Mouse (Mus musculus): ENCODE measurements at regions not wholly inside any gene's neighbourhood (a gene's known extent, or its start where the extent isn't known, plus 50 kb on each side); places are given as distances from the start of the nearest gene placed in this dataset.
"Not testable (repeated sequence)": the region's sequence is repeated elsewhere in the genome, so short reads cannot be mapped to it uniquely, and the experiment has no call there.

GRCm38 (mm10) chr6:31011407-31012020 is 52.6 kb upstream of the Klf14 start:
- no peak for DNase-seq (ENCODE audit: low spot score)

GRCm38 (mm10) chr6:31016566-31016965 is 57.7 kb upstream of the Klf14 start:
- no peak for DNase-seq (ENCODE audit: low spot score)

GRCm38 (mm10) chr6:31021776-31022175 is 62.9 kb upstream of the Klf14 start:
- no peak for DNase-seq (ENCODE audit: low spot score)

GRCm38 (mm10) chr6:31029777-31030176 is 70.9 kb upstream of the Klf14 start:
- peak; percentile 25 for DNase-seq (ENCODE audit: low spot score)

- DNase-seq (ENCODE audit: low spot score), result no peak
Observed at GRCm38 (mm10) chr6:31031022-31031421, 72.1 kb upstream of the Klf14 start.

- DNase-seq (ENCODE audit: low spot score), result no peak
Observed at GRCm38 (mm10) chr6:31032147-31032546, 73.3 kb upstream of the Klf14 start.

- peak; percentile 57 for DNase-seq (ENCODE audit: low spot score)
Observed at GRCm38 (mm10) chr6:31032980-31033608, 74.2 kb upstream of the Klf14 start.

GRCm38 (mm10) chr6:31034796-31035195 is 75.9 kb upstream of the Klf14 start:
- DNase-seq (ENCODE audit: low spot score), result no peak

- DNase-seq (ENCODE audit: low spot score), result no peak
Observed at GRCm38 (mm10) chr6:31037801-31038395, 79.0 kb upstream of the Klf14 start.

GRCm38 (mm10) chr6:31038445-31038844 is 79.6 kb upstream of the Klf14 start:
- DNase-seq (ENCODE audit: low spot score), result not testable (repeated sequence)

GRCm38 (mm10) chr6:31039485-31039884 is 80.6 kb upstream of the Klf14 start:
- no peak for DNase-seq (ENCODE audit: low spot score)

GRCm38 (mm10) chr6:31040783-31041182 is 81.9 kb upstream of the Klf14 start:
- DNase-seq (ENCODE audit: low spot score), result no peak

- DNase-seq (ENCODE audit: low spot score), result no peak
Observed at GRCm38 (mm10) chr6:31043368-31043767, 84.5 kb upstream of the Klf14 start.

GRCm38 (mm10) chr6:31043919-31044318 is 85.0 kb upstream of the Klf14 start:
- DNase-seq (ENCODE audit: low spot score), result no peak

- DNase-seq (ENCODE audit: low spot score), result no peak
Observed at GRCm38 (mm10) chr6:31046197-31046596, 87.3 kb upstream of the Klf14 start.

GRCm38 (mm10) chr6:31048920-31049576 is 90.2 kb upstream of the Klf14 start:
- DNase-seq (ENCODE audit: low spot score), result no peak

GRCm38 (mm10) chr6:31050831-31051230 is 92.0 kb upstream of the Klf14 start:
- no peak for DNase-seq (ENCODE audit: low spot score)

- DNase-seq (ENCODE audit: low spot score), result no peak
Observed at GRCm38 (mm10) chr6:31051771-31052170, 92.9 kb upstream of the Klf14 start.

- DNase-seq (ENCODE audit: low spot score), result no peak
Observed at GRCm38 (mm10) chr6:31053003-31053402, 94.1 kb upstream of the Klf14 start.

- peak; percentile 24 for DNase-seq (ENCODE audit: low spot score)
Observed at GRCm38 (mm10) chr6:31056786-31057566, 98.1 kb upstream of the Klf14 start.

- DNase-seq (ENCODE audit: low spot score), result no peak
Observed at GRCm38 (mm10) chr6:31058299-31058698, 99.4 kb upstream of the Klf14 start.

- DNase-seq (ENCODE audit: low spot score), result no peak
Observed at GRCm38 (mm10) chr6:31058961-31059360, 100.1 kb upstream of the Klf14 start.

Measured in layer of hippocampus, adult 11-12 months (tissue).